Mouse (Mus musculus): ENCODE data around the gene Olfr1126.

- TF ChIP-seq POLR2A (IDR thresholded peaks at IDR 0.05; ENCODE audit: low read depth, low read length) (no peak), CTCF (IDR thresholded peaks at IDR 0.05; ENCODE audit: borderline replicate concordance, insufficient read depth, low read length) (no peak)
Measured at GRCm38 (mm10) chr2:87480207-87480606, 26.4 kb downstream of the Olfr1126 start.

Data from embryonic fibroblast, embryonic 13.5 days (primary cell).